Mouse (Mus musculus) heart, embryonic 16.5 days (tissue): ENCODE results near the gene Pla2g6. TPM values are rescaled to one million over a fixed set of nuclear protein-coding genes. Genes with fewer than 3 reads are reported as not detected.

Experiments used
- ATAC-seq: fragments of 200-750 bp; cut with Nextera tagmentation; replicated peaks from 2 replicates; pipeline ENCODE4 v1.8.0; 2017; ENCODE audit warnings: moderate number of reproducible peaks; ENCODE audit not compliant: insufficient read depth, low FRiP score; ENCODE audit errors: extremely low read depth
- H3K27ac ChIP-seq: fragments of 300-500 bp; sonication (generic); 2 replicates; pipeline ENCODE4 v1.5.1; 2014; ENCODE audit warnings: mild to moderate bottlenecking, low read length, control low read depth, moderate library complexity
- H3K27me3 ChIP-seq: fragments of 300-500 bp; sonication (generic); 2 replicates; pipeline ENCODE4 v1.6.1; 2014; ENCODE audit warnings: low read length, mixed read lengths; ENCODE audit not compliant: control insufficient read depth, insufficient read depth
- H3K36me3 ChIP-seq: fragments of 300-500 bp; sonication (generic); 2 replicates; pipeline ENCODE4 v1.6.1; 2014; ENCODE audit not compliant: control insufficient read depth, insufficient read depth
- H3K4me1 ChIP-seq: fragments of 300-500 bp; sonication (generic); 2 replicates; pipeline ENCODE4 v1.6.1; 2014; ENCODE audit warnings: low read length, mixed read lengths; ENCODE audit not compliant: control insufficient read depth, insufficient read depth
- H3K4me2 ChIP-seq: fragments of 300-500 bp; sonication (generic); 2 replicates; pipeline ENCODE4 v1.6.1; 2014; ENCODE audit warnings: low read depth, mild to moderate bottlenecking, control low read depth, low read length
- H3K4me3 ChIP-seq: fragments of 300-500 bp; sonication (generic); 2 replicates; pipeline ENCODE4 v1.5.1; 2014; ENCODE audit warnings: mild to moderate bottlenecking, control low read depth, low read length
- H3K9ac ChIP-seq: fragments of 300-500 bp; sonication (generic); 2 replicates; pipeline ENCODE4 v1.6.1; 2014; ENCODE audit warnings: low read length, control low read depth
- H3K9me3 ChIP-seq: fragments of 300-500 bp; sonication (generic); replicated peaks from 2 replicates; pipeline ENCODE4 v1.6.1; 2016; ENCODE audit warnings: low read length; ENCODE audit not compliant: control insufficient read depth
- WGBS: fragments of 180-500 bp; shearing (Covaris S2); extraction: QIAGEN DNeasy Blood & Tissue Kit; methylation state at CpG from one replicate; pipeline ENCODE4 v1.1.7; 2014; 5-methylcytosine and 5-hydroxymethylcytosine counted together
- polyA plus RNA-seq: library from polyadenylated mRNA; unstranded; fragments of >200 nt; fragmentation: Nextera tagmentation; extraction: Ambion mirVana; gene quantifications from 2 replicates; pipeline ENCODE4 v1.2.1, GENCODE M21; 2015

The Pla2g6 gene
- polyA plus RNA-seq, 1 experiment from 2014 or later: 13.7 TPM

GRCm38 (mm10) chr15:79326971-79327961 lies 924 bp downstream of the Pla2g6 start:
- Histone ChIP-seq H3K4me1 (peaks cover 30% of the 10 kb centered on the region), H3K27me3 (no peaks in the 10 kb centered on the region), H3K9ac (peak overlapping the region; percentile 88), H3K4me3 (peak overlapping the region; percentile 71), H3K9me3 (no peaks in the 10 kb centered on the region), H3K27ac (peak overlapping the region; percentile 91), H3K4me2 (peak overlapping the region; percentile 92), H3K36me3 (no peaks in the 10 kb centered on the region)
- 16% methylated on average over 20 of the region's 20 CpGs for WGBS
- no peak for ATAC-seq

- no peak overlapping the region for H3K9ac ChIP-seq
- H3K4me2 ChIP-seq: no peak overlapping the region
- H3K4me3 ChIP-seq: no peak overlapping the region
- no peaks in the 10 kb centered on the region for H3K9me3 ChIP-seq
- H3K27me3 ChIP-seq: no peaks in the 10 kb centered on the region
- no peak for ATAC-seq
- H3K4me1 ChIP-seq: peaks cover 34% of the 10 kb centered on the region
- WGBS: 47% methylated on average over 4 of the region's 4 CpGs
- H3K36me3 ChIP-seq: no peaks in the 10 kb centered on the region
- H3K27ac ChIP-seq: 0 out of 2 replicates have a peak overlapping the region, but pooled peaks have one; percentile 51
These were observed 1.9 kb downstream of the Pla2g6 start for GRCm38 (mm10) chr15:79326264-79326663.

GRCm38 (mm10) chr15:79325742-79326141 lies 2.4 kb downstream of the Pla2g6 start:
- Histone ChIP-seq H3K4me1 (peaks cover 34% of the 10 kb centered on the region), H3K9ac (no peak overlapping the region), H3K27ac (no peak overlapping the region), H3K9me3 (no peaks in the 10 kb centered on the region), H3K27me3 (no peaks in the 10 kb centered on the region), H3K36me3 (no peaks in the 10 kb centered on the region), H3K4me2 (no peak overlapping the region), H3K4me3 (no peak overlapping the region)
- no peak for ATAC-seq
- 57% methylated on average over 3 of the region's 3 CpGs for WGBS

- peaks cover 34% of the 10 kb centered on the region for H3K4me1 ChIP-seq
- H3K4me2 ChIP-seq: no peak overlapping the region
- WGBS: 72% methylated on average over 3 of the region's 3 CpGs
- H3K9me3 ChIP-seq: no peaks in the 10 kb centered on the region
- H3K4me3 ChIP-seq: no peak overlapping the region
- 0 out of 2 replicates have a peak overlapping the region, but pooled peaks have one; percentile 4 for H3K9ac ChIP-seq
- no peak for ATAC-seq
- H3K36me3 ChIP-seq: no peaks in the 10 kb centered on the region
- H3K27me3 ChIP-seq: no peaks in the 10 kb centered on the region
- peak overlapping the region; percentile 90 for H3K27ac ChIP-seq
These were observed 3.8 kb downstream of the Pla2g6 start for GRCm38 (mm10) chr15:79324373-79324772.

GRCm38 (mm10) chr15:79323791-79324155 lies 4.4 kb downstream of the Pla2g6 start:
- Histone ChIP-seq H3K9ac (0 out of 2 replicates have a peak overlapping the region, but pooled peaks have one; percentile 4), H3K27ac (peak overlapping the region; percentile 90), H3K4me1 (peaks cover 34% of the 10 kb centered on the region), H3K4me2 (0 out of 2 replicates have a peak overlapping the region, but pooled peaks have one; percentile 11), H3K4me3 (no peak overlapping the region), H3K9me3 (no peaks in the 10 kb centered on the region), H3K27me3 (no peaks in the 10 kb centered on the region), H3K36me3 (no peaks in the 10 kb centered on the region)
- 51% methylated on average over 4 of the region's 4 CpGs for WGBS
- no peak for ATAC-seq

- Histone ChIP-seq H3K9me3 (no peaks in the 10 kb centered on the region), H3K9ac (0 out of 2 replicates have a peak overlapping the region, but pooled peaks have one; percentile 43), H3K4me2 (peak overlapping the region; percentile 32), H3K4me3 (no peak overlapping the region), H3K27me3 (no peaks in the 10 kb centered on the region), H3K4me1 (peaks cover 34% of the 10 kb centered on the region), H3K27ac (peak overlapping the region; percentile 90), H3K36me3 (no peaks in the 10 kb centered on the region)
- ATAC-seq: peak; percentile 16; the same call in 1 of the 2 replicates
- WGBS: 60% methylated on average over 6 of the region's 6 CpGs
These were observed 5.0 kb downstream of the Pla2g6 start for GRCm38 (mm10) chr15:79322991-79323790.

- Histone ChIP-seq H3K36me3 (no peaks in the 10 kb centered on the region), H3K4me3 (no peak overlapping the region), H3K9ac (0 out of 2 replicates have a peak overlapping the region, but pooled peaks have one; percentile 43), H3K4me2 (peak overlapping the region; percentile 32), H3K4me1 (peaks cover 32% of the 10 kb centered on the region), H3K9me3 (no peaks in the 10 kb centered on the region), H3K27me3 (no peaks in the 10 kb centered on the region), H3K27ac (peak overlapping the region; percentile 90)
- no peak for ATAC-seq
- WGBS: 44% methylated on average over 11 of the region's 11 CpGs
These were observed 5.8 kb downstream of the Pla2g6 start for GRCm38 (mm10) chr15:79322281-79322990.

GRCm38 (mm10) chr15:79321733-79322190 lies 6.4 kb downstream of the Pla2g6 start:
- Histone ChIP-seq H3K9ac (no peak overlapping the region), H3K4me1 (peaks cover 27% of the 10 kb centered on the region), H3K9me3 (no peaks in the 10 kb centered on the region), H3K4me3 (no peak overlapping the region), H3K36me3 (peaks cover 3% of the 10 kb centered on the region), H3K4me2 (no peak overlapping the region), H3K27ac (peak overlapping the region; percentile 90; the same call in 1 of the 2 replicates), H3K27me3 (no peaks in the 10 kb centered on the region)
- no peak for ATAC-seq
- 50% methylated on average over 5 of the region's 5 CpGs for WGBS
